Mouse (Mus musculus): Measurements from ENCODE around the gene Lbr. TPM values are rescaled to one million over a fixed set of nuclear protein-coding genes. Genes with fewer than 3 reads are reported as not detected.
A peak's percentile ranks its signal among the peaks of the same experiment; 100 is the strongest.

The Lbr gene
- polyA plus RNA-seq (2012; ENCODE audit: insufficient read depth, insufficient read length, missing spikeins): 5.8 and 11.8 TPM in 2 replicates

GRCm38 (mm10) chr1:181842781-181843180 lies at the start of gene Lbr:
Lbr (minus strand) TSS chr1:181843046.
- Histone ChIP-seq H3K27ac (replicated peaks; ENCODE audit: low read depth, low read length) (peak within 1 kb of the TSS; percentile 86), H3K4me3 (ENCODE audit: insufficient read depth, low read depth, low read length) (peak within 1 kb of the TSS; percentile 78)

DNA sequence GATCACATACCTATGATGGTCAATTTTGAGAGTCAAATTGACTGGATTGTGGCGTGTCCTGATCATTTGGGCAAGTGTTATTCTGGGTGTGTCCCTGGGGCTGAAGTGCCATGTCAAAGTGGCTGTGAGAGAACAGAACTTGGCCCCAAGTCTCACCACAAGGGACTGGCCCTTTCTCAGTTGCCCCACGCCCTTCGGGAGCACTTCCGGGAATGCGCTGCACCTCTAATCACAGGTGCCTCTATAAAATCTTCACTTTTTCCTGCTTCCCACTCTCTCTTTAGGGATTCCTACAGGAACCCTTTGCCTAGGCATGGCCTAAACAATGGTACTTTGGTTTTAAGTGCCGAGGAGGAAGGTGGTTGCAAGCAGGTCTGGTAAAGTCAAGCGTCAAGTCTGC lies 46.8 kb upstream of the Lbr start:
- Histone ChIP-seq H3K4me3 (ENCODE audit: insufficient read depth, low read depth, low read length) (no peak overlapping the region), H3K27ac (replicated peaks; ENCODE audit: low read depth, low read length) (no peak overlapping the region), H3K4me1 (ENCODE audit: control insufficient read depth, insufficient read depth, insufficient read length, low read length) (no peaks in the 10 kb centered on the region)

More at GRCm38 (mm10) chr1:181842781-181843180, at the start of gene Lbr:
- H3K4me1 ChIP-seq (ENCODE audit: control insufficient read depth, insufficient read depth, insufficient read length, low read length): peaks cover 6% of the 10 kb centered on the region

GRCm38 (mm10) chr1:181888801-181889200 lies 46.0 kb upstream of the Lbr start:
- Histone ChIP-seq H3K27ac (replicated peaks; ENCODE audit: low read depth, low read length) (no peak overlapping the region), H3K4me3 (ENCODE audit: insufficient read depth, low read depth, low read length) (no peak overlapping the region), H3K4me1 (ENCODE audit: control insufficient read depth, insufficient read depth, insufficient read length, low read length) (no peaks in the 10 kb centered on the region)

DNA sequence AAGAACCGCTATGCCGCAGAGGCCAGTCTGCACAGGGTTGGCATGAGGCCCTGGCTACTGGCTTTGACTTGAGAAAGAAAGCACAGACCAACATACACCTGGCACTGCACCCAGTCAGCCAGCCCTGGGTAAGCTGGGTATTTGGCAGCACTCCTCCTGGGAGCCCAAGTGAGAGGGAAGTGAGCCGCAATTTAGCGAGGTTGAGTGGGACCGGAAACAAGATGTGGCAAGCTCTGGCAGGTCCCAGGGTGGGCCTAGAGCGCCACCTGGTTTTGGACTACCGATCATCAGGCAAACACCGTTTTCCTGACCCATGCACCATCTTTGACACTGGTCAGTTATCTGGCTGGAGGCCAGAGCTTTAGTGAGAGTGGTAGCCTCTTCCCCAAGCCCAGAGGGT lies 38.7 kb upstream of the Lbr start:
- Histone ChIP-seq H3K27ac (replicated peaks; ENCODE audit: low read depth, low read length) (no peak overlapping the region), H3K4me1 (ENCODE audit: control insufficient read depth, insufficient read depth, insufficient read length, low read length) (no peaks in the 10 kb centered on the region), H3K4me3 (ENCODE audit: insufficient read depth, low read depth, low read length) (no peak overlapping the region)

DNA sequence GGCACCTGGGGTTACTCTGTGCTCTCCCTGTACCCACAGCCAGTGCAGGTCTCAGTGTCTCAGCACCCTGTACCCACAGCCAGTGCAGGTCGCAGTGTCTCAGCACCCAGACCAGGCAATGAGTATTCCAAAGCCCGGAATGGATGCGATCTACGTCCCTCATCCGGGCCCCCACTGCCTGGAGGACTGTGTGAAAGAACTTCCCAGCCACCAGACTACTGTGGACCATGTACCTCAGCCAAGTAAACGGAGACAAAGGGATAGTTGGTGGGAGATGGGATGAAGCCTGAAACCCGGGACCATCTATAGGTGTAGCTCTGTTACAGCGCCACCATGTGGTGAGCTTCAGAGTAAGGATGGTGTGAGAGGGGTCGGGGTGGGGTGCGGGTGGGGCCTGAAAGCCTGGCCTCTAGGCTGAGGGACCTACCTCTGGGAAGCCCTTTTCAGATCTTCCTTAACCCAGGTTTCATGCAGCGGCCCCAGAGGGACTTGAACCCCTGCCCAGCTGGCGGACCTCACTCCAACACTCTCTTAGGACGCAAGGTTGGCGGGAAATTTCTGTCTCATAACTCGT lies 38.0 kb upstream of the Lbr start:
- H3K4me1 ChIP-seq (ENCODE audit: control insufficient read depth, insufficient read depth, insufficient read length, low read length): no peaks in the 10 kb centered on the region
- H3K27ac ChIP-seq (replicated peaks; ENCODE audit: low read depth, low read length): no peak overlapping the region

GRCm38 (mm10) chr1:181878436-181878835 lies 35.6 kb upstream of the Lbr start:
- no peak overlapping the region for H3K27ac ChIP-seq (replicated peaks; ENCODE audit: low read depth, low read length)
- no peaks in the 10 kb centered on the region for H3K4me1 ChIP-seq (ENCODE audit: control insufficient read depth, insufficient read depth, insufficient read length, low read length)
- no peak overlapping the region for H3K4me3 ChIP-seq (ENCODE audit: insufficient read depth, low read depth, low read length)

More for the DNA sequence above, 38.0 kb upstream of the Lbr start:
- no peak overlapping the region for H3K4me3 ChIP-seq (ENCODE audit: insufficient read depth, low read depth, low read length)

DNA sequence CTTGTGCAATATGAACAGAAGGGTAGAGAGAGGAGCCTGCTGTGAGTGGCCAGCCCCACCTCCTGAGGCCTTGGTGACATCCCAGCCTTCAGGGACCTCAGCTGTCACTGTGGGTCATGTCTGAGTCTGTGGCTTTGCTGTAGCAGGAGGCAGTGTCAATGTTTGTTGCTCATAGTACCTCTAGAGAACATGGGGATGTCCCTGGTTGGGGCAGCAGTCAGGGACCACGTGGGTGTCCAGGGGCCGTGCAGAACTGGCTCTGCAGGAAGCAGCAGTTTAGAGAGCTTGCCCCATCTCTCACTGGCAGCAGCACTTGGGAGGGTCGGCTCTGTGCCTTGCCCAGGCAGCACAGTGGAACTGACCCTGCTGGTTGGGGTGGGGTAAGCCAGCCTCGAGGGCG lies 34.2 kb upstream of the Lbr start:
- no peak overlapping the region for H3K27ac ChIP-seq (replicated peaks; ENCODE audit: low read depth, low read length)
- no peak overlapping the region for H3K4me3 ChIP-seq (ENCODE audit: insufficient read depth, low read depth, low read length)
- no peaks in the 10 kb centered on the region for H3K4me1 ChIP-seq (ENCODE audit: control insufficient read depth, insufficient read depth, insufficient read length, low read length)

DNA sequence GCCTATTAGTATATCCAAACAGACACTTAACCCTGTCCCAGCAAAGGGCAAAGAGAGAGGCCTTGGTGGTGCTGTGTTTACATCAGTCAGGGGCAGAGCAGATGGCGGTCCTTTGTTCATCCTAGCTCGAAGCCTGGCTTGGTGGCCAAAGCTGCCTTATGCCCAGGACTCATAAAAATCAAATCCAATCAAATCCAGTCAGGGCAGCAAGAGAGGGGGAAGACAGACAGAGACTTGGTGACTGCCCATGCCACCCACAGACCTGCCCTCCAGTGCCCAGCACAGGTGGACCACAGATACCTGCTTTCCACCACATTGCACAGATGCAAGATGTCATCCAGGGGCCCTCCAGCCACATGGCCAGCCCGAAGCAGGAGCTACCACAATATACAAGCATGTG lies 33.8 kb upstream of the Lbr start:
- H3K4me1 ChIP-seq (ENCODE audit: control insufficient read depth, insufficient read depth, insufficient read length, low read length): no peaks in the 10 kb centered on the region
- no peak overlapping the region for H3K27ac ChIP-seq (replicated peaks; ENCODE audit: low read depth, low read length)
- no peak overlapping the region for H3K4me3 ChIP-seq (ENCODE audit: insufficient read depth, low read depth, low read length)

DNA sequence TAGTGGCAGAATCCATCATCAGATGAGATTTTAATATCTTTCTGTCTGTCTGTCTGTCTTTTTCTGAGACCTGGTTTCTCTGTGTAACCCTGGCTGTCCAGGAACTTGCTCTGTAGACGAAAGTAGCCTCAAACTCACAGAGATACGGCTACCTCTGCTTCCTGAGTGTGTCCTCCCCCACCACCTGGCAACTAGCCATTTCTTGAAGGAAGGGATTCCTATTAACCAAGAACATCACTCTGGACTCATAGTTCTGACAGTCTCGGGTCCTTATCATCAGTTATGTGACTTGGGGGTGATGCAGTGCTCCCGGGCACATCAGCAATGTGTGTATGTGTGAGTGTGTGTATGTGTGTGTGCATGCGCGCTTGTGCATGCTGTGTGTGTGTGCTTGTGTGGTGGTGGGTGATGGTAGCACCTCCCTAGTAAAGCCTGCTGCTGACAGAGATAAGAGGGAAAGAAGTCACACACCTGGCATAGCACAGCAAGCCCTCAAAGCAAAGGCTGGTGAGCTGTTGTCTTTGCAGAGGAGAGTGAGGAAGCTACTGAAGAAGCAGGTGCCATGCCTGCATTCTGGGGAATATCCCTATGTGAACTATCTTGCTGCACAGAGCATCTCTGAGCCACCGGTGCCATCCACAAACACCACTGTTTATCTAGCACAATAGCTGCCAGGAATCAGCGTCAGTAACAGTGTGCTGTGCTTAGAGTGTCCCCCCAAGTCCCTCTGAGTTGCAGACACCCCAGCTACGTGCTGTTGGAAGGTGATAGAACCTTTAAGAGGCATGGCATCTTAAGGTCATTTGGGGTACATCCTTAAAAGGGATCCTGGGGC lies 30.5 kb upstream of the Lbr start:
- no peaks in the 10 kb centered on the region for H3K4me1 ChIP-seq (ENCODE audit: control insufficient read depth, insufficient read depth, insufficient read length, low read length)
- no peak overlapping the region for H3K27ac ChIP-seq (replicated peaks; ENCODE audit: low read depth, low read length)
- H3K4me3 ChIP-seq (ENCODE audit: insufficient read depth, low read depth, low read length): no peak overlapping the region

DNA sequence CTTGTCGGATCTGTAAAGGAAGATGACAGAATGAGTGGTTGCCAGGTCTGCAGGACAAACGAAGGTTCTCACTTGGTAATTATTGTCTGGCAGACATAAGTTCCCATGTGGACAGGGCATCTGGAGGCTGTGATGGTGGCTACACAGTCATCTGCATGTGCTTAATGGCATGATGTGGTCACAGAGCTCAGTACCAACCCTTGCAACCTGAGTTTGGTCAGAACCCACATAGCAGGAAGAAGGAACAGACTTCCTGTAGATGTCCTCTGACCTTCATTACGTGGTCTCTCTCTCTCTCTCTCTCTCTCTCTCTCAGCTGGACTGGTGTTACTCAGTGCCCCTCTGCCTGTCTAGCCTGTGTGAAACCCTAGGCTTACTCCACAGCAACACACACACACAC lies 29.8 kb upstream of the Lbr start:
- Histone ChIP-seq H3K4me3 (ENCODE audit: insufficient read depth, low read depth, low read length) (no peak overlapping the region), H3K27ac (replicated peaks; ENCODE audit: low read depth, low read length) (no peak overlapping the region), H3K4me1 (ENCODE audit: control insufficient read depth, insufficient read depth, insufficient read length, low read length) (no peaks in the 10 kb centered on the region)

DNA sequence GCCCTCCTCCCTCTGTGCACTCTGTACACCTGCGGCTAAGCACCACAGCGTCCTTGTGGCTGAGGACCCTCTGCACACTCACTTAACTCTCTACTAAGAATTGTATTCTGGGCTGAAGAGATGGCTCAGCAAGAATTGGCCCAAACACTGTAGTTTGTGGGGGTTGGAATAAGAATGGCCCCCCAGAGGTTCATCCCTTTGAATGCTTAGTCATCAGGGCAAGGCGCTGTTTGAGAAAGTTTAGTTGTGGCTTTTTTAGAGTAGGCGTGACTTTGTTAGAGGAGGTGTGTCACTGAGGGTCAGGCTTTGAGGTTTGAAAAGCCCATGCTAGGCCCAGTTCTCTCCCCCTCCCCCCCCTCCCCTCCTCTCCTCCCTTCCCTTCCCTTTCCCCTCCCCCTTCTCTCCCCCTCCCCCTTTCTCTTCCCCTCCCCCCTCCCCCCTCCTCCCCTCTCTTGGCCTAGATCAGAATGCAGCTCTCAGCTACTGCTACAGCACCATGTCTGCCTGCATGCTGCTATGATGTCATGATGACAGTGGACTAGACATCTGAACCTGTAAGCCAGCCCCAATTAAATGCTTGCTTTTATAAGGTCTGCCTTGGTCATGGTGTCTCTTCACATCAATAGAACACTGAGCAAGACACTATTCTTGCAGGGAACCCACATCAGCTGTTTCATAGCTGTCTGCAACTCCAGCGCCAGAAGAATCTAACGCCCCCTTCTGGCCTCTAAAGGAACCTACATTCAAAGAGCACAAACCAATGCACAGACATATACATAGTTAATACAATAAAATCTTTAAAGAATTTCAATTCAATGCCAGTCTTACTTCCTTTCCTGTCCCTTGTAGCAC lies 23.8 kb upstream of the Lbr start:
- Histone ChIP-seq H3K4me1 (ENCODE audit: control insufficient read depth, insufficient read depth, insufficient read length, low read length) (no peaks in the 10 kb centered on the region), H3K4me3 (ENCODE audit: insufficient read depth, low read depth, low read length) (no peak overlapping the region), H3K27ac (replicated peaks; ENCODE audit: low read depth, low read length) (no peak overlapping the region)

- no peak overlapping the region for H3K27ac ChIP-seq (replicated peaks; ENCODE audit: low read depth, low read length)
- no peaks in the 10 kb centered on the region for H3K4me1 ChIP-seq (ENCODE audit: control insufficient read depth, insufficient read depth, insufficient read length, low read length)
These were observed 23.0 kb upstream of the Lbr start for GRCm38 (mm10) chr1:181865863-181866216.

DNA sequence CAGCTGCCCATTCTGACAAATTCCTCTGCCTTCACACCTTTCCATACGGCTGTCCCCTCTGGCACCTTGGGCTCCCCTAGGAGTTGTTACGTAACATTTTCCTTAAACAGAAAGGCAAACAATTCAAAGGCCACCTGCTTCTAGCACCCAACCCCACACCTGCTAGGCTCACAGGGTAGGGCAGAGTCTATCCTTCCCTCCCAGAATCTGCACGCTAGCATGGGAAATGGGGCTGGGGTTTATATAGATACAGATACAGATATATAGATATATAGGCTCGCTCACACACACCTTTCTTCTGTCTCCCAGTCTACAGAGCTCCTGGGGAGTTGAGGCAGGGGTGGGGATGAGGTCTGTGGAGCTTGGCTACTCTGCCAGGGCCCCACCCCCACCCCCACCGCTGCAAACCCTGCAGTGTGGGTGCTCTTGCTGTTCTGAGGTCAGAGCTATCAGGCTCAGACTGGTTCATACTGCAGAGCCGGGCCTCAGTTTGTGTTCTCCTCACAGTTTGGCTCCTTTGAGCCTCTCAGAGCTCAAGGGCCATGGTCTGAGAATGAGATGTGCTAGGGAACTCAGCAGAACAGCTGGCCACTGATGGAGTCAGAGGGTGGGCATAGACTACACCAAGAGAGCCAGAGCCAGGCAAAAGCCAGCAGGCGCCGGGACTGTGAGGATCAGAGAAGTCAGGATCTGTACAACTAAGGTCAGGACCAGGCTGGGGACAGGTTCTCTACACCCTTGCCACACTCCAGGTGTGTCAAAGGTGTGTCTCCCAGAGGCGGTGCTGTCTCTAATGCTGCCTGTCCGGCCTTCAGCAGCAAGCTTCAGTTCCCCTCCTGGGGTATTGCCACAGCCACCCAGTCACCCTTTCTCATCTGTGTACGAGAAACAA lies 22.4 kb upstream of the Lbr start:
- H3K27ac ChIP-seq (replicated peaks; ENCODE audit: low read depth, low read length): no peak overlapping the region
- H3K4me3 ChIP-seq (ENCODE audit: insufficient read depth, low read depth, low read length): no peak overlapping the region
- H3K4me1 ChIP-seq (ENCODE audit: control insufficient read depth, insufficient read depth, insufficient read length, low read length): no peaks in the 10 kb centered on the region

More at GRCm38 (mm10) chr1:181865863-181866216, 23.0 kb upstream of the Lbr start:
- H3K4me3 ChIP-seq (ENCODE audit: insufficient read depth, low read depth, low read length): no peak overlapping the region

DNA sequence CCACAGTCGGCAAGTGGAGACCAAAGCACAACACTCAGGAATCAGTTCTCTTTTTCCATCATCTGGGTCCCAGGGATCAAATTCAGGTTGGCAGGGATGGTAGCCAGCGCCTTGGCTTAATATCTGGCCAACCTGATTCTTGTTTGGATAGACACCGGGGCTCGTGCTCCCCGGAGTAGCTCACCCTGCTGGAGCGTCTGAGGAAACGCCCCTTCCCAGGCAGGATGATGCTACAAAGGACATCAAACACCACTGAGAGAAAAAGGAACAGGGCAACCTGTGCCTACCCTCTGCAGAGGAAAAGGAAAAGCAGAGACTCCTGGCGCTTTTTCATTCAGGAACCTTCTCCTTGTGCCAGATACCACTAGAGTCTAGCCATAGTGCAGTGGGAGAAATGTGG lies 20.6 kb upstream of the Lbr start:
- no peak overlapping the region for H3K4me3 ChIP-seq (ENCODE audit: insufficient read depth, low read depth, low read length)
- H3K27ac ChIP-seq (replicated peaks; ENCODE audit: low read depth, low read length): no peak overlapping the region
- H3K4me1 ChIP-seq (ENCODE audit: control insufficient read depth, insufficient read depth, insufficient read length, low read length): no peaks in the 10 kb centered on the region

Measured in brown adipose tissue, adult 24 weeks (tissue).